ENCODE assay signal across 19 mouse cellular contexts in genomic region chr2:21100248-21100808, GRCm38 (mm10).
DNase-seq lines count a peak whose midpoint lies in the region; ATAC-seq lines count a peak whose summit lies in the region.
"Had no signal": no experiment of that assay in that cellular context is flagged by ENCODE, and none has a peak within 500 bp of the region (broad histone marks: within the 10 kb centered on the region; RNA-seq: fewer than 3 reads in every experiment).

No protein-coding gene starts in this region.

- no peaks in the 10 kb centered on the region for H3K27me3 ChIP-seq in forebrain, embryonic 13.5 days
- no peaks in the 10 kb centered on the region for H3K27me3 ChIP-seq in forebrain, embryonic 10.5 days (ENCODE audit: poor library complexity, severe bottlenecking)
- H3K27me3 ChIP-seq in midbrain, embryonic 14.5 days (ENCODE audit: control insufficient read depth, insufficient read depth, low read length), result no peaks in the 10 kb centered on the region
- H3K27me3 ChIP-seq in midbrain, embryonic 16.5 days (ENCODE audit: control insufficient read depth, insufficient read depth, low read depth, low read length), result no peaks in the 10 kb centered on the region
- no peaks in the 10 kb centered on the region for H3K27me3 ChIP-seq in forebrain, embryonic 14.5 days (replicated peaks; ENCODE audit: control insufficient read depth, insufficient read depth, low read length)
- H3K27me3 ChIP-seq: CH12.LX; hindbrain, embryonic 12.5 days; Patski had no signal

- no peaks in the 10 kb centered on the region for H3K36me3 ChIP-seq in forebrain, embryonic 13.5 days (ENCODE audit: poor library complexity, severe bottlenecking)
- no peaks in the 10 kb centered on the region for H3K36me3 ChIP-seq in forebrain, embryonic 10.5 days (replicated peaks)
- no peaks in the 10 kb centered on the region for H3K36me3 ChIP-seq in midbrain, embryonic 14.5 days (ENCODE audit: control insufficient read depth, insufficient read depth, low read length)
- H3K36me3 ChIP-seq in midbrain, embryonic 16.5 days (ENCODE audit: control insufficient read depth, insufficient read depth, low read length), result no peaks in the 10 kb centered on the region
- no peaks in the 10 kb centered on the region for H3K36me3 ChIP-seq in forebrain, embryonic 14.5 days (ENCODE audit: control insufficient read depth, insufficient read depth, low read length)
- H3K36me3 ChIP-seq: hindbrain, embryonic 12.5 days had no signal

- 48% methylated on average over 6 of the region's 6 CpGs for WGBS in forebrain, embryonic 13.5 days
- WGBS in forebrain, embryonic 10.5 days, result 82% methylated on average over 6 of the region's 6 CpGs
- 63% methylated on average over 6 of the region's 6 CpGs for WGBS in midbrain, embryonic 14.5 days
- WGBS in midbrain, embryonic 16.5 days, result 47% methylated on average over 6 of the region's 6 CpGs
- 58% methylated on average over 6 of the region's 6 CpGs for WGBS in forebrain, embryonic 14.5 days

- peak; percentile 72 for ATAC-seq in forebrain, embryonic 13.5 days
- ATAC-seq in midbrain, embryonic 14.5 days (ENCODE audit: low FRiP score, low TSS enrichment), result no peak
- no peak for ATAC-seq in midbrain, embryonic 16.5 days
- peak; percentile 58; the same call in 1 of the 2 replicates for ATAC-seq in forebrain, embryonic 14.5 days
- ATAC-seq: activated CD4-positive, CD25-positive, alpha-beta regulatory T cell, adult 4 months; inflammation-experienced regulatory T-cells, adult 6 months; intestine, postnatal 0 days; Patski had no signal

- no peak overlapping the region for H3K4me3 ChIP-seq in forebrain, embryonic 13.5 days
- no peak overlapping the region for H3K4me3 ChIP-seq in forebrain, embryonic 10.5 days
- no peak overlapping the region for H3K4me3 ChIP-seq in midbrain, embryonic 14.5 days (replicated peaks; ENCODE audit: low read depth, low read length)
- no peak overlapping the region for H3K4me3 ChIP-seq in midbrain, embryonic 16.5 days (ENCODE audit: low read depth, low read length)
- H3K4me3 ChIP-seq in forebrain, embryonic 14.5 days (ENCODE audit: low read depth, low read length), result no peak overlapping the region
- H3K4me3 ChIP-seq: hindbrain, embryonic 12.5 days had no signal

- no peak overlapping the region for H3K9ac ChIP-seq in forebrain, embryonic 13.5 days
- no peak overlapping the region for H3K9ac ChIP-seq in midbrain, embryonic 14.5 days (replicated peaks; ENCODE audit: low read length)
- no peak overlapping the region for H3K9ac ChIP-seq in midbrain, embryonic 16.5 days (ENCODE audit: low read depth, low read length)
- H3K9ac ChIP-seq in forebrain, embryonic 14.5 days (ENCODE audit: low read length), result no peak overlapping the region
- H3K9ac ChIP-seq: hindbrain, embryonic 12.5 days had no signal

- H3K4me2 ChIP-seq in forebrain, embryonic 13.5 days, result no peak overlapping the region
- H3K4me2 ChIP-seq in midbrain, embryonic 14.5 days (ENCODE audit: low read length), result no peak overlapping the region
- no peak overlapping the region for H3K4me2 ChIP-seq in midbrain, embryonic 16.5 days (ENCODE audit: low read length)
- H3K4me2 ChIP-seq in forebrain, embryonic 14.5 days (ENCODE audit: low read length), result no peak overlapping the region
- H3K4me2 ChIP-seq: hindbrain, embryonic 12.5 days had no signal

- peaks cover 5% of the 10 kb centered on the region for H3K4me1 ChIP-seq in forebrain, embryonic 13.5 days
- H3K4me1 ChIP-seq in forebrain, embryonic 10.5 days, result no peaks in the 10 kb centered on the region
- no peaks in the 10 kb centered on the region for H3K4me1 ChIP-seq in midbrain, embryonic 14.5 days (ENCODE audit: control insufficient read depth, insufficient read depth, low read length)
- no peaks in the 10 kb centered on the region; the same call in 1 of the 2 replicates for H3K4me1 ChIP-seq in midbrain, embryonic 16.5 days (ENCODE audit: control insufficient read depth, insufficient read depth, low read length)
- no peaks in the 10 kb centered on the region for H3K4me1 ChIP-seq in forebrain, embryonic 14.5 days (ENCODE audit: control insufficient read depth, insufficient read depth, low read length)
- H3K4me1 ChIP-seq: hindbrain, embryonic 12.5 days had no signal

- no peak for DNase-seq in forebrain, embryonic 10.5 days (ENCODE audit: extremely low spot score, low spot score)
- peak; percentile 8 for DNase-seq in midbrain, embryonic 14.5 days
- peak; percentile 12 for DNase-seq in forebrain, embryonic 14.5 days (ENCODE audit: low spot score)
- no peak for DNase-seq in right cerebral cortex, postnatal 36 days (ENCODE audit: low spot score in 2 of 2)
- no peak for DNase-seq in lung, postnatal 4 days
- DNase-seq: cerebellum, adult 18-20 months; cerebellum, adult 9-11 months; cerebellum, postnatal 36 days; gastrocnemius, postnatal 25 days; heart, postnatal 10 days; heart, postnatal 4 days had no signal

- no peak overlapping the region for H3K27ac ChIP-seq in forebrain, embryonic 13.5 days
- no peak overlapping the region for H3K27ac ChIP-seq in forebrain, embryonic 10.5 days
- H3K27ac ChIP-seq in midbrain, embryonic 14.5 days (replicated peaks; ENCODE audit: low read depth, low read length), result no peak overlapping the region
- H3K27ac ChIP-seq in midbrain, embryonic 16.5 days (ENCODE audit: low read length), result no peak overlapping the region
- no peak overlapping the region for H3K27ac ChIP-seq in forebrain, embryonic 14.5 days (ENCODE audit: low read depth, low read length)
- H3K27ac ChIP-seq: hindbrain, embryonic 12.5 days had no signal

- no peaks in the 10 kb centered on the region for H3K9me3 ChIP-seq in forebrain, embryonic 13.5 days (replicated peaks)
- no peaks in the 10 kb centered on the region for H3K9me3 ChIP-seq in forebrain, embryonic 10.5 days
- no peaks in the 10 kb centered on the region for H3K9me3 ChIP-seq in midbrain, embryonic 14.5 days (ENCODE audit: control insufficient read depth, low read length)
- no peaks in the 10 kb centered on the region for H3K9me3 ChIP-seq in midbrain, embryonic 16.5 days (replicated peaks; ENCODE audit: control insufficient read depth, low read length, poor library complexity, severe bottlenecking)
- no peaks in the 10 kb centered on the region for H3K9me3 ChIP-seq in forebrain, embryonic 14.5 days (replicated peaks; ENCODE audit: control insufficient read depth, low read length)
- H3K9me3 ChIP-seq: hindbrain, embryonic 12.5 days had no signal

Comparison
In these comparisons a context has a peak if more than half of its experiments do, and no peak if none do; other contexts are left out.
1. DNase-seq: peak in midbrain, embryonic 14.5 days (single experiment) and forebrain, embryonic 14.5 days (single experiment); none in forebrain, embryonic 10.5 days (single experiment), right cerebral cortex, postnatal 36 days (0 of 2) and lung, postnatal 4 days (0 of 2).
2. ATAC-seq: peak in forebrain, embryonic 13.5 days (single experiment) and forebrain, embryonic 14.5 days (single experiment); none in midbrain, embryonic 14.5 days (single experiment) and midbrain, embryonic 16.5 days (single experiment).